Mouse (Mus musculus): ENCODE data around the gene Hivep2.

DNA sequence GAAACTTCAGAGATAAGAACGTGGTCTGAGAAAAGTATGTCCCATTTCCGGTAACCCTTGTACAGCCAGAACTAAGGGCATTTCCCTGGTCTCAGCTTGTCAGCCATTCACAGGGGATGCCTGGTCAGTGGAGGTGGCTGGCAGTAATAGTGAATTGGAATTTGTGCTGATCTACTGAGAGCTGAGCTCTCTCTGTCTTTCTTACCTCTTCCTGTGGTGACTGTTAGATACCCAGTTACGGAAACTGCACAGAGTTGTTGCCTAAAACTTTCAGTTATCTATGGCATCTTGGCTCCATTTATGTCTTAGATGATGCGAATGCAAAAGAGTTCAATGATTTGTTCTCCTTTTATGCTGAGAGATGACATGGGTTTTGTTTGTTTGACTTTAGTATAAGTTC is 150.0 kb downstream of the Hivep2 start:
- TF ChIP-seq POLR2A (IDR thresholded peaks at IDR 0.05; ENCODE audit: borderline replicate concordance, extremely low read depth, insufficient read depth, insufficient read length, poor library complexity, severe bottlenecking) (no peak), CTCF (IDR thresholded peaks at IDR 0.05; ENCODE audit: borderline replicate concordance, extremely low read depth, insufficient read depth, insufficient read length) (no peak)
